Mouse (Mus musculus) liver, embryonic 13.5 days (tissue): Measurements from ENCODE around the gene Jtb. TPM values are rescaled to one million over a fixed set of nuclear protein-coding genes. Genes with fewer than 3 reads are reported as not detected.

Experiments
- ATAC-seq: fragments of 200-750 bp; cut with Nextera tagmentation; 2 replicates; pipeline ENCODE4 v1.8.0; 2017; ENCODE audit warnings: low read depth, mild to moderate bottlenecking, moderate number of reproducible peaks, moderate library complexity
- DNase-seq: peaks from one replicate; pipeline ENCODE4 v3.0.0; 2022
- H3K27ac ChIP-seq: fragments of 300-500 bp; sonication (generic); 2 replicates; pipeline ENCODE4 v1.5.1; 2015; ENCODE audit warnings: moderate library complexity, mild to moderate bottlenecking, inconsistent platforms
- H3K27me3 ChIP-seq: fragments of 300-500 bp; sonication (generic); 2 replicates; pipeline ENCODE4 v1.6.1; 2015; ENCODE audit warnings: mild to moderate bottlenecking, inconsistent platforms
- H3K36me3 ChIP-seq: fragments of 300-500 bp; sonication (generic); 2 replicates; pipeline ENCODE4 v1.6.1; 2015; ENCODE audit warnings: mild to moderate bottlenecking, inconsistent platforms
- H3K4me1 ChIP-seq: fragments of 300-500 bp; sonication (generic); replicated peaks from 2 replicates; pipeline ENCODE4 v1.6.1; 2015; ENCODE audit warnings: inconsistent platforms
- H3K4me2 ChIP-seq: fragments of 300-500 bp; sonication (generic); 2 replicates; pipeline ENCODE4 v1.6.1; 2015; ENCODE audit warnings: inconsistent platforms, mild to moderate bottlenecking, moderate library complexity
- H3K4me3 ChIP-seq: fragments of 300-500 bp; sonication (generic); replicated peaks from 2 replicates; pipeline ENCODE4 v1.5.1; 2015; ENCODE audit warnings: mild to moderate bottlenecking, inconsistent platforms
- H3K9ac ChIP-seq: fragments of 300-500 bp; sonication (generic); 2 replicates; pipeline ENCODE4 v1.6.1; 2015; ENCODE audit warnings: mild to moderate bottlenecking, inconsistent platforms
- H3K9me3 ChIP-seq: fragments of 300-500 bp; sonication (generic); replicated peaks from 2 replicates; pipeline ENCODE4 v1.6.1; 2016; ENCODE audit warnings: inconsistent platforms
- WGBS: fragments of 180-500 bp; shearing (Covaris S2); methylation state at CpG from one replicate; pipeline ENCODE4 v1.1.7; 2015; ENCODE audit not compliant: insufficient replicate concordance; 5-methylcytosine and 5-hydroxymethylcytosine counted together
- polyA plus RNA-seq: library from polyadenylated mRNA; unstranded; fragments of >200 nt; fragmentation: Nextera tagmentation; extraction: Ambion mirVana; gene quantifications from 2 replicates; pipeline ENCODE4 v1.2.1, GENCODE M21; 2015

Gene Jtb
- 59.5 and 61.1 TPM in 2 replicates for polyA plus RNA-seq

DNA sequence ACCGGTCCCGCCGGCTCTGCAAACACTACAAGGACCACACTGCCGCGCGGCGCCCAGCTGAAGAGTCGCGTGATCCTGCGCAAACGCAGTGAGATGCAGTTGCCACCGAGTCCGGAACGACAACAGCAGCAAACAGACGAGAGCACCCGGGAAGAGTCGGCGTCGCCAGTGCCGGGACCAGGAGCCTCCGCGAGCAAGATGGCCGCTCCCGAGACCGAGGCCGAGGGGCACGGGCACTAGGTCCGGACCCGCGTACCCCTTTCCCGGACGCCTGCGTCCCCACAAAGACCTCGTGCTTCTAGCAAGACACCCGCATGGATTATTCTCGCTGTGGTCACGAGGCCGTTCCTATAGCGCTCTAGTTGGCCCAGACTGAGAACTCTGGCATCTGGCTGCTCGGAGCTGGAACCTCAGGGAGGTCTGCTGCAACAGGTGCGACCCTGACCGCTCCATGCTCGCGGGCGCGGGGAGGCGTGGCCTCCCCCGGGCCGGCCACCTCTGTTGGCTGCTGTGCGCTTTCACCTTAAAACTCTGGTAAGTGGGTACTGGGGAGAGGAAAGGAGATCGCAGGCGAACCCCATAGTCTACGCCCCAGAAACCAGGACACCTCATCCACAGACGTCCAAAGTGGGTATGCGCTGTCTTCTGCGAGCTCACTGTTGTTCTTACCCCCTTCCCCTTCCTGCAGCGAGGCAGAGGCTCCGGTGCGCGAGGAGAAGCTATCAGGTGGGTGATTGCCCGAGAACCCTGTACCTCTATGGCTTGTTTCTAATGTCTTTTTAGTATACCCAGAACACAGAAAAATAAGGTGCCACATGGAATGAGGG lies at the start of gene Jtb:
Gene Jtb (plus strand): TSS at position 91 of the 827 bp plus-strand sequence.
- under 1% methylated on average over 61 of the region's 61 CpGs for WGBS
- Histone ChIP-seq H3K36me3 (peaks cover 29% of the 10 kb centered on the region), H3K27me3 (no peaks in the 10 kb centered on the region), H3K9ac (peak within 1 kb of the TSS; percentile 83), H3K27ac (peak within 1 kb of the TSS; percentile 82), H3K4me2 (peak within 1 kb of the TSS; percentile 86), H3K9me3 (no peaks in the 10 kb centered on the region), H3K4me1 (peaks cover 22% of the 10 kb centered on the region), H3K4me3 (peak within 1 kb of the TSS; percentile 77)
- ATAC-seq (peak; percentile 95), DNase-seq (peak; percentile 87)

DNA sequence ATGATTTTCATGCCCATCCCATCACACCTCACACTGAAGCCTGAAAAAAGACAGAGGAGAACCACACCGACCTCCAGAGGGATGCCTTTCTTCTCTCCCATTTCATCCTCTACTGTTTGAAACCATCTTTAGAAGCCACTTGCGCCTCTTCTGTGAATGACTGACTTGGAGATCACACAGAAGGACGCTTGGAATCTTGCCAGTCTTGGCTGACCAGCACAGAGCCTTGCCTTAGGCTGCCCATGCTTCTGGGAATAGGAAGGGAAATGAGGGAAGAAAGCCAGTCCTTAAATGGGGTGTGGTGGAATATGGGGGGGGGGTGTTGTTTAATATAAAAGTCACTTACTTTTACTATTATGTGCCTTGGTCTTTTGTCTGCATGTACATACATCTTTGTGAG lies 47.8 kb upstream of the Jtb start:
- no peak for ATAC-seq
- no peak overlapping the region for H3K9ac ChIP-seq
- no peaks in the 10 kb centered on the region for H3K9me3 ChIP-seq
- DNase-seq = no peak
- 0 out of 2 replicates have a peak, but pooled peaks cover 5% of the 10 kb centered on the region for H3K4me1 ChIP-seq
- H3K4me2 ChIP-seq = no peak overlapping the region
- no peak overlapping the region for H3K4me3 ChIP-seq
- H3K36me3 ChIP-seq = no peaks in the 10 kb centered on the region
- H3K27ac ChIP-seq = no peak overlapping the region
- no peaks in the 10 kb centered on the region for H3K27me3 ChIP-seq
- WGBS = 62% methylated on average over 3 of the region's 3 CpGs

DNA sequence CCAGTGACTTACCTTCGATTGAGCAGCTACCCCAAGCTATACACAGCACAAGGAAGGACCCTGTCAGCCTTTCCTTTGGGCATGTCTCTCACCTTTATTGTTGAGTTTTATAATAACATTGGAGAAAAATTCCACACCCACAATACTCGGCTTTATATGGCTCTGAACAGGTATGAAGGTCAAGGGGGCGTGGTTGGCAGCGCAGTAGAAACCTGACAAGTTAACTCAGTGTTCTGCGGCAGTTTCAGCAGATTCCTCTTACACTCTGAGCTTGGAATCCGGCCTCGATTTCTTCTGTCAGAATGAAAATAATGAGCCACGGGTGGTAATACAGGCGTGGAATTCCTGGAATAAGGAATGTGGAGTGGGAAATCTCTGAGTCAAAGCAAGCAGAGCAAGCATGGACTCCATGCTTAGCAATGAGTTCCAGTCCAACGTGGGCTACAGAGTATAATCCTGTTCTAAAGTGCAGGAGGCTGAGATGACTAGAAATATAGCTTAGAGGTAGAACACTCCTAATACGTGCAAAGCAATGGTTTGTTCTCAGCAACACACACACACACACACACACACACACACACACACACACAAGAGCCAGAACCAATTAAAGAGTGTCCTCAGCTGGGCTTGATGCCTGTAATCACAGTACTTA lies 40.4 kb upstream of the Jtb start:
- Histone ChIP-seq H3K27ac (no peak overlapping the region), H3K36me3 (no peaks in the 10 kb centered on the region), H3K4me2 (no peak overlapping the region), H3K4me1 (no peaks in the 10 kb centered on the region), H3K9me3 (no peaks in the 10 kb centered on the region), H3K4me3 (no peak overlapping the region), H3K27me3 (no peaks in the 10 kb centered on the region), H3K9ac (no peak overlapping the region)
- ATAC-seq (no peak), DNase-seq (no peak)
- 69% methylated on average over 11 of the region's 11 CpGs for WGBS

DNA sequence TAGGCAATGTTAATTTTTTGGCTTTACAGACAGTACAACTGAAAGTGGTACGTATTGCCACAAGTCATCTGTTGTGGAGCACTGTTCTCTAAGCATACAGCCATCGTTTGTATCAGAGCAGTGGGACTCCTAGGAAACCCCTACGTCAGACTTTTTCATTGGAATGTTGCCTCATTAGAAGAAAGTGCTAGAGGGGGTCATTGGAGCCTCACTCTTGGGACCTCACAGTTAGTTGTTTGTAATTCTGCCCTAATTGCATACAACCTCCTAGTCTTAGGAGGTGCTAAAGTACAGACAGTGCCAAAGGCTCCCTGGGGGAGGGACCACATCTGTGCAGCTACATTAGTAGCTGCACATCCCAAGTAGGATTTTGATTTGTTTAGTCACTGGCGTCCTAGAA lies 36.6 kb upstream of the Jtb start:
- no peaks in the 10 kb centered on the region for H3K4me1 ChIP-seq
- ATAC-seq (no peak), DNase-seq (no peak)
- no peak overlapping the region for H3K4me2 ChIP-seq
- no peak overlapping the region for H3K9ac ChIP-seq
- no peak overlapping the region for H3K27ac ChIP-seq
- WGBS = 64% methylated on average over 4 of the region's 4 CpGs
- no peaks in the 10 kb centered on the region for H3K36me3 ChIP-seq
- H3K4me3 ChIP-seq = no peak overlapping the region
- H3K9me3 ChIP-seq = no peaks in the 10 kb centered on the region
- no peaks in the 10 kb centered on the region for H3K27me3 ChIP-seq

DNA sequence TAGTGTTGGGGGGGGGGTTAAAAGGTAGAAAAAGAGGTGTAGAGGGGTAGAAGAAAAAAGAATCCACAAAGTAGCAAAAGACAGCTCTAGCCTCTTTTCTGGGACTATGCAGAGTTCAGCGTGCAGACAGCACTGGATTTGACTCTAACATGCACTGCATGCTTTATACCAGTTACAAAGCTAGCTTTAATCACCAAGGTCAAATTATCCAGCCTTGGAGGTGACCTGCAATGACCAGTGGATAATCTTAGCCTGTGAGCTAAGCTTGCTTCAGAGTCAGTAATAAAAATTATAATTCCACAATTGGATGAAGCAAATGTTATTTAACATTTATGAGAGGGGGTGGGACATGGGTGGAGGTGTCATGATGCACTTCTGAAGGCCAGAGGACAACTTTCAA lies 35.8 kb upstream of the Jtb start:
- H3K27ac ChIP-seq = no peak overlapping the region
- H3K9me3 ChIP-seq = no peaks in the 10 kb centered on the region
- no peaks in the 10 kb centered on the region for H3K27me3 ChIP-seq
- DNase-seq (no peak), ATAC-seq (no peak)
- H3K4me1 ChIP-seq = no peaks in the 10 kb centered on the region
- H3K36me3 ChIP-seq = no peaks in the 10 kb centered on the region
- H3K4me2 ChIP-seq = no peak overlapping the region
- WGBS = 67% methylated on average over 1 of the region's 1 CpGs
- no peak overlapping the region for H3K4me3 ChIP-seq
- no peak overlapping the region for H3K9ac ChIP-seq

DNA sequence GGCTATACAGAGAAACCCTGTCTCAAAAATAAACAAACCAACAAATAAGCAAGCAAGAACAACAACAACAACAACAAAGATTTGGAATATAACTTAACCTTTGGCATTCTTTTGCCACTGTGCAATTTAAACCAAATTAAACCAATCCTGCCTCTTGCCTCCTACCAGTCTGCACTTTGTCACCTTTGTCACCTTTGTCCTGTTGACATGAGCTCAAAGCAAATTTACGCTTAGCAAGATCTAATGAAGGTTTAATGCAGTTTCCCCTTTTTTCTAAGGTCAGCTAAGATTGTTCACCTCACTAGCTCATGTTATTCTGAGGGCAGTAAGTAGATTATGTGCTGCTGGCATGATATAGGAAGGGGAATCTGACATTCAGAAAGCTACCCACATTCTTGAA lies 33.8 kb upstream of the Jtb start:
- Histone ChIP-seq H3K9me3 (no peaks in the 10 kb centered on the region), H3K27ac (no peak overlapping the region), H3K4me1 (no peaks in the 10 kb centered on the region), H3K4me3 (no peak overlapping the region), H3K27me3 (no peaks in the 10 kb centered on the region), H3K9ac (no peak overlapping the region), H3K4me2 (no peak overlapping the region), H3K36me3 (no peaks in the 10 kb centered on the region)
- no peak for ATAC-seq
- DNase-seq = no peak
- WGBS = 76% methylated on average over 1 of the region's 1 CpGs

DNA sequence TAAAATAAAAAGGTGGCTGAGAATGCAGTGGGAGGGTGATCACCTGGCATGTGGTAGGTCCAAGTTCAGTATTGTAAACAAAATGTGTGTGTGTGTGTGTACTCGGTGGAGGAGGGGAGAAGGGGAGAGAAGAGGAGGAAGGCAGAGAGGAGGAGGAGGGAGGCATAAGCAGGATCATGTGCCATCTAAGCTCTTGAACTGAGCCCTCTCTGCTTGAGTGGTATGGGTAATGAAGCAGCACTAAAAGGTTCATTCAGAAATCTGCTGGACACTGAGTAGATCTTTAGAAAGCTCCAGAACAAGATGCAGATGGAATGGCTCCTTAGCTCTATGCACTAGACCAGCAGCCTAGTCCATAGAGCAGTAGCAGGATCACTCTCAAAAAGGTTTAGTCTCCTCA lies 28.5 kb upstream of the Jtb start:
- H3K36me3 ChIP-seq = peaks cover 12% of the 10 kb centered on the region
- H3K9ac ChIP-seq = no peak overlapping the region

DNA sequence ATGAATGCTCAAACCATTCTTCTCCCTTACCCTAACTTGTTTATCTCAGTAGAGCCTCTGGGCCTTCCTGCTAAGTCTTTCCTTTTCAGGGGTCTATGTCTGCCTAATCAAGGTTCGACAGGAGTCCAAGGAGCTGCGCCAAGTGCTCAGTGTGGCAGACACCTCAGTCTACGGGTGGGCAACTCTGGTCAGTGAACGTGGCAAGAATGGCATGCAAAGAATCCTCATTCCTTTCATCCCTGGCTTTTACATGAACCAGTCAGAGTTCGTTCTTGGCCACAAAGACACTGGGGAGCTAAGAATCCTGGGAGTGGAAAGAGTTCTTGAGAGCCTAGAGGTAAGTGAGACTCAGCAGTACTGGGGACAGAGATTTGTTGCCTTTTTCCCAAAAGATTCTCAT lies 27.8 kb upstream of the Jtb start:
- no peak for ATAC-seq
- Histone ChIP-seq H3K4me1 (peaks cover 2% of the 10 kb centered on the region; the same call in 1 of the 2 replicates), H3K4me2 (no peak overlapping the region), H3K4me3 (no peak overlapping the region), H3K9me3 (no peaks in the 10 kb centered on the region), H3K9ac (no peak overlapping the region), H3K36me3 (peaks cover 20% of the 10 kb centered on the region), H3K27ac (no peak overlapping the region), H3K27me3 (no peaks in the 10 kb centered on the region)
- WGBS = 62% methylated on average over 5 of the region's 5 CpGs
- DNase-seq = no peak

More for the DNA sequence above, 28.5 kb upstream of the Jtb start:
- H3K27me3 ChIP-seq = no peaks in the 10 kb centered on the region
- no peaks in the 10 kb centered on the region for H3K4me1 ChIP-seq
- no peak overlapping the region for H3K4me2 ChIP-seq
- 43% methylated on average over 1 of the region's 1 CpGs for WGBS
- no peak overlapping the region for H3K4me3 ChIP-seq
- ATAC-seq = no peak
- no peak overlapping the region for H3K27ac ChIP-seq
- H3K9me3 ChIP-seq = no peaks in the 10 kb centered on the region
- DNase-seq = no peak

DNA sequence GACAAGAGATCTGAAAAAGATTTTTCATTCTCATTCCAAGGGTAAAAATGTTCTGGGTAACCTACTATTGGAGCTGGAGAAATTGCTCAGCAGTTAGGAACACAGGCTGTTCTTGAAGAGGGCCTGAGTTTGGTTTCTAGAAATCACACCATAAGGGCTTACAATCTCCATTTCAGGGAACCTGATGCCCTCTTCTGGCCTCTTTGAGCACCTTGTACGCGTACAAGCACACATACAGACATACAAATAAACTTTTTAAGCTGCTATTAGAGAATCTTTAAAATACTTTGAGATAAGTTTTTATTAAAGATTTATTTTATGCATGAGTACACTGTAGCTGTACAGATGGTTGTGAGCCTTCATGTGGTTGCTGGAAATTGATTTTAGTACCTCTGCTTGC lies 26.8 kb upstream of the Jtb start:
- H3K9me3 ChIP-seq = no peaks in the 10 kb centered on the region
- H3K36me3 ChIP-seq = peaks cover 29% of the 10 kb centered on the region

DNA sequence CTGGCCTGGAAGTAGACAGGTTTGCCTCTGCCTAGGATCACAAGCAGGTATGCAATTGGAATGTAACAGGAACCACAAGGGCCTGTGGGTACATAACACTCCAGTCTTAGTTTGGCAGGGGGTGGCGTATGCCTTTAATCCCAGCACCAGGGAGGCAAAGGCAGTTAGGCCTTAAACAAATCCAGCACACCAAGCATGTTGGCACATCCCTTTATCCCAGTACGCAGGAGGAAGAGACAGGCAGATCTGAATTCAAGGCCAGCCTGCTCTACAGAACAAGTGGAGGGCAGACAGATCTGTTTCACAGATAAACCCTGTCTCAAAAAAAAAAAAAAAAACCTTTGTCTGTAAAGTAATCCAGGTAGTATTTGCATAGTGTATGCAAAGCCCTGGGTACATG lies 22.7 kb upstream of the Jtb start:
- H3K4me2 ChIP-seq = no peak overlapping the region
- H3K9me3 ChIP-seq = no peaks in the 10 kb centered on the region
- peaks cover 38% of the 10 kb centered on the region for H3K4me1 ChIP-seq
- H3K4me3 ChIP-seq = no peak overlapping the region
- no peaks in the 10 kb centered on the region for H3K27me3 ChIP-seq
- DNase-seq = no peak
- no peak overlapping the region for H3K9ac ChIP-seq
- WGBS = 88% methylated on average over 2 of the region's 2 CpGs
- ATAC-seq = no peak
- H3K36me3 ChIP-seq = peaks cover 62% of the 10 kb centered on the region
- H3K27ac ChIP-seq = peak overlapping the region; percentile 18; the same call in 1 of the 2 replicates

More for the DNA sequence above, 26.8 kb upstream of the Jtb start:
- Histone ChIP-seq H3K27ac (no peak overlapping the region), H3K9ac (no peak overlapping the region), H3K4me2 (no peak overlapping the region), H3K27me3 (no peaks in the 10 kb centered on the region), H3K4me3 (no peak overlapping the region), H3K4me1 (peaks cover 6% of the 10 kb centered on the region)
- WGBS = 86% methylated on average over 2 of the region's 2 CpGs
- DNase-seq = no peak
- no peak for ATAC-seq

DNA sequence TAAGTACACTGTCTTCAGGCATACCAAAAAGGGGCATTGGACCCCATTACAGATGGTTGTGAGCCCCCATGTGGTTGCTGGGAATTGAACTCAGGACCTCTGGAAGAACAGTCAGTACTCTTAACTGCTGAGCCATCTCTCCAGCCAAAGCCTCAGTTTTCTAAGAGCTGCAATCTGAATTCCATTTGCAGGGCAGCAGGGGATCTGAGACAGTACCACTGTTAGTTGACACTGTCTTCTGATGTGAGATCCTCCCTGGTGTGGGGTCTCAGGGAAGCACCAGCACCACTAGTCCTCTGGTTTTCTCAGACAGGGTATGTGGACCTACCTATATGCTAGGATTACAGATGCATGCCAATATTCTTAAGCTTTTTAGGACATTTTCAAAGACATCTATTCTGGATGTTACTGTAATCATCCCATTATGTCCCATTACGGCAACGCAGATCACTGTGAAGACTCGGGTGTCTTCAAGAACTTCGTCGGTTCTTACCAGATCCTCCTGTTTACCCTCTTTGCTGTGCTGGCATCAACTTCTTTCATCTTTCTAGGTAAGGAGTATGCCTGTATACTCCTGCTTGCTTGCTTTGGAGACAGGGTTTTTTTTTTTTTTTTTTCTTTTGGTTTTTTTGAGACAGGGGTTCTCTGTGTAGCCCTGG lies 21.4 kb upstream of the Jtb start:
- no peak for DNase-seq
- Histone ChIP-seq H3K4me1 (peaks cover 46% of the 10 kb centered on the region), H3K9me3 (no peaks in the 10 kb centered on the region), H3K9ac (0 out of 2 replicates have a peak overlapping the region, but pooled peaks have one; percentile 32), H3K27me3 (no peaks in the 10 kb centered on the region), H3K36me3 (peaks cover 62% of the 10 kb centered on the region), H3K27ac (no peak overlapping the region), H3K4me2 (peak overlapping the region; percentile 94; the same call in 1 of the 2 replicates), H3K4me3 (no peak overlapping the region)
- ATAC-seq = no peak
- WGBS = 86% methylated on average over 5 of the region's 5 CpGs
